Mouse (Mus musculus): ENCODE measurements around the gene Lrrc34.
A peak's percentile ranks its signal among the peaks of the same experiment; 100 is the strongest.

- no peak for TF ChIP-seq CHD2 (IDR thresholded peaks at IDR 0.05; ENCODE audit: low read depth, low read length)
- TF ChIP-seq ZC3H11A (IDR thresholded peaks at IDR 0.05; ENCODE audit: borderline replicate concordance, low read depth, low read length) = peak; percentile 44; the same call in 1 of the 2 replicates
- no peak for TF ChIP-seq HCFC1 (IDR thresholded peaks at IDR 0.05; ENCODE audit: borderline replicate concordance, insufficient read depth, low read length)
Measured at GRCm38 (mm10) chr3:30696346-30696745, 48.7 kb upstream of the Lrrc34 start.
